Mouse (Mus musculus): ENCODE measurements around the gene Ralb. TPM values are rescaled to one million over a fixed set of nuclear protein-coding genes. Genes with fewer than 3 reads are reported as not detected.
A peak's percentile ranks its signal among the peaks of the same experiment; 100 is the strongest.

Ralb gene
- polyA plus RNA-seq, 1 experiment from 2014 or later: 67.3 TPM

DNA sequence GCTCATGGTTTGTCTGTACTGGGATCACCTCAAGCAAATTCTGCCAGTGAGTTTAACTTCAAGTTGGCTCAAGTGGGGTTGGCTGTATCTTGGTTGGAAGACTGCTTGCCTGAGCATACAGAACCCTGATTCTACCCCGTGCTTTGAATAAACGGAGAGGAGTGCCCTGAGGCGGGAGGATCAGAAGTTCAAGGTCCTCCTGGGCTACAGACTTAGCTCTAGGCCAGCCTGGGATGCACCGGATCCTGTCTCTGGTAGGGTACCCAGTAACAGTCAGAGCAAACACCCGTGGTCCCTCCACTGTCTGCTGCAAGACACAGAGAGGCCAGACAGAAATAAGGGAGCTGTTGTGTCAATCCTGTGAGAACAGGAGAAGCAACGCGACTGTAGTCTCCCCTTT lies 17.1 kb upstream of the Ralb start:
- Histone ChIP-seq H3K27ac (no peak overlapping the region), H3K27me3 (no peaks in the 10 kb centered on the region), H3K4me3 (replicated peaks) (no peak overlapping the region), H3K4me1 (peaks cover 18% of the 10 kb centered on the region), H3K4me2 (no peak overlapping the region), H3K9ac (no peak overlapping the region), H3K9me3 (no peaks in the 10 kb centered on the region), H3K36me3 (replicated peaks) (no peaks in the 10 kb centered on the region)
- WGBS: 85% methylated on average over 7 of the region's 7 CpGs
- no peak for ATAC-seq (ENCODE audit: low FRiP score)

DNA sequence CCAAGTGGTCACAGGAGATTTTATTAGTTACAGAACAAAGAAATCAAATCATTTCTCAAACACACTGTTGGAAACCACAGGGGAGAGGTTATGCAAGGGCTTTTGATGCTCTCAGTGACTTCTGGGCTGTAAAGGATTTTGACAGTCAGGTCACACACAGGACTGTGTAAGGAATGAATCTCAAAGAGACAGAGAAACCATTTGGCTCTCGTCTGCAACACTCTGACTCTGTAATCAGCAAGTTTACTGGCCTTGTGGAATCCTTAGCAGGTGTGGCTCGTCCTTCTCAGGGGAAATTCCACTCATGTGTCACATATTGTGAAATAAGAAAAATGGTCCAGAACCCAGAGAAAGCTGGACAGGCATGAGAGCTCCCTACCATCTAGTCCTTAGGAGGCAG lies 16.4 kb upstream of the Ralb start:
- H3K27ac ChIP-seq: no peak overlapping the region
- no peak for ATAC-seq (ENCODE audit: low FRiP score)
- H3K27me3 ChIP-seq: no peaks in the 10 kb centered on the region
- H3K4me2 ChIP-seq: no peak overlapping the region
- no peaks in the 10 kb centered on the region for H3K9me3 ChIP-seq
- no peak overlapping the region for H3K9ac ChIP-seq
- WGBS: 61% methylated on average over 2 of the region's 2 CpGs
- peaks cover 13% of the 10 kb centered on the region for H3K4me1 ChIP-seq
- no peaks in the 10 kb centered on the region for H3K36me3 ChIP-seq (replicated peaks)
- H3K4me3 ChIP-seq (replicated peaks): no peak overlapping the region

DNA sequence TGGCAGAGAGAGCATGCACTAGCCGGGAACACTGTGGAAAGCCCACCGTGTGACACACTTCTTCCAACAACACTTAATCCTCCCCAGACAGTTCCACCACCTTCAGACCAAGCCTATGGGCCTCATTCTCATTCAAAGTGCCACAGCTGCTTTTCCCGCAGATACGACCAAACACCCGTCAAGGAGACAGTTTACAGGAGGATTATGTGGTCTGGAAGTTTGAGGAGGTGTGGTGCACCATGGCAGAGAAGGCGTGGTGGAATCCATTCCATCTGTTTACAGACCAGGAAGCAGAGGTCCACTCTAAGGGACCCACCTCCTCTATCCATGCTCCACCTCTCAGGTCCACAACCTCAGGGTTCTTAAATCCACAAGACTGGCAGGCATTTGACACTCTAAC lies 14.7 kb upstream of the Ralb start:
- Histone ChIP-seq H3K27me3 (no peaks in the 10 kb centered on the region), H3K4me3 (replicated peaks) (no peak overlapping the region), H3K9ac (no peak overlapping the region), H3K9me3 (no peaks in the 10 kb centered on the region), H3K4me2 (no peak overlapping the region), H3K36me3 (replicated peaks) (no peaks in the 10 kb centered on the region), H3K27ac (no peak overlapping the region), H3K4me1 (no peaks in the 10 kb centered on the region)
- 83% methylated on average over 6 of the region's 6 CpGs for WGBS
- no peak for ATAC-seq (ENCODE audit: low FRiP score)

DNA sequence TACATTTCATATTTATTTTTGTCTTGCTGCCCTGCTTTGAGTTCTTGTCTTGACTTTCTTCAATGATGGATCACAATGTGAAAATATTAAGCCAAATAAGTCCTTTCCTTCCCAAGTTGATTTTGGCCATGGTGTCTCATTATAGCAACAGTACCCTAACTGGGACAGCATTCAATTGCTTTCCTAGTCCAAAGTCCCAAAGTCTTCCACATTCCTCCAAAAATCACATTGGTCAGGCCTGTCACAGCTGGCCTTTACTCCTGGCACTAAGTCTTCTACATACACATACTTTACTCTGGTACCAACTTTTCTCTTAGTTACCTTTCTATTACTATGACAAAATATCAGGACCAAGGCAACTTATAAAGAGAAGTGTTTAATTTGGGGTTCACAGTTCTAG lies 14.2 kb upstream of the Ralb start:
- no peak overlapping the region for H3K4me3 ChIP-seq (replicated peaks)
- H3K4me1 ChIP-seq: no peaks in the 10 kb centered on the region
- H3K27me3 ChIP-seq: no peaks in the 10 kb centered on the region
- no peak overlapping the region for H3K4me2 ChIP-seq
- no peak overlapping the region for H3K27ac ChIP-seq
- H3K9me3 ChIP-seq: no peaks in the 10 kb centered on the region
- H3K9ac ChIP-seq: no peak overlapping the region
- no peak for ATAC-seq (ENCODE audit: low FRiP score)
- H3K36me3 ChIP-seq (replicated peaks): no peaks in the 10 kb centered on the region

DNA sequence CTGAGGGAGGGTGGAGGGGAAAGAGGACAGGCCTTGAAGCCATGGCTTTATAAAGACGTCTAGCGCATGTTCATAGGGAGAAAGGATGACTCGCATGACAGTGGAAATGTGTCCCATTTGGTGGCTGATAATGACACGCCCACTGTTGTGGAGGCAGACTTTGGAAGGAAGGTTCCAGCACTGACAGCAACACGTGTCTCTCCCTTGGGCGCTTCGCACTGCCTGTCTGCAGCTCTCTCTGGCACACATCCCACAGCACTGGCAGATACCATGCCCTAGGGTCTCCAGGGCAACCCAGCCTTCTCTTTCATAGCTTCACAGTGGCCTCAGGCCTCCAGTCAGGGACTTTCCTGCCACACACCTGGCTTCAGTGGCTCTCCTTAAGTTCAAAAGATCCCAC lies 13.5 kb upstream of the Ralb start:
- ATAC-seq (ENCODE audit: low FRiP score): no peak
- Histone ChIP-seq H3K9ac (no peak overlapping the region), H3K27ac (no peak overlapping the region), H3K9me3 (no peaks in the 10 kb centered on the region), H3K36me3 (replicated peaks) (no peaks in the 10 kb centered on the region), H3K4me1 (no peaks in the 10 kb centered on the region), H3K4me2 (no peak overlapping the region), H3K4me3 (replicated peaks) (no peak overlapping the region), H3K27me3 (no peaks in the 10 kb centered on the region)
- WGBS: 85% methylated on average over 7 of the region's 7 CpGs

DNA sequence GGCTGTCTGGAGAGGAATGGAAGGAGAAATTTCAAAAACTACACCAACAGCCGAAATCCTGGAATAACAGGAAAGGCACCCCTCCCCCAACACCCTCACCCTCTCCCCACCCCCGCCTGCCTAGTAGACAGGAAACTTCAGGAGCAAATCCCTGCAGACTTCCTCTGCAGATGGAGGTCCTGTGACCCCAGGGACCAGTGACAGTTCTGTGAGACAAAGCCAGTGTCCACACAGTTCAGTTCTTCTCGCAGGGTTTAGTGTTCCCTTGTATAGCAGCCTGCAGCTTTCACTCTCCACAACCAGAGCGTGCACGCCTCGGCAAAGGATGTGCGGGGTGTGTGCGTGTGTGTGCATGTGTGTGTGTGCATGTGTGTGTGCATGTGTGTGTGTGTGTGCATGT lies 6.3 kb upstream of the Ralb start:
- Histone ChIP-seq H3K9me3 (no peaks in the 10 kb centered on the region), H3K36me3 (replicated peaks) (no peaks in the 10 kb centered on the region), H3K4me2 (no peak overlapping the region), H3K4me1 (no peaks in the 10 kb centered on the region; the same call in 1 of the 2 replicates), H3K27ac (no peak overlapping the region), H3K4me3 (replicated peaks) (no peak overlapping the region), H3K27me3 (peaks cover 15% of the 10 kb centered on the region), H3K9ac (no peak overlapping the region)
- WGBS: 67% methylated on average over 8 of the region's 8 CpGs
- no peak for ATAC-seq (ENCODE audit: low FRiP score)

DNA sequence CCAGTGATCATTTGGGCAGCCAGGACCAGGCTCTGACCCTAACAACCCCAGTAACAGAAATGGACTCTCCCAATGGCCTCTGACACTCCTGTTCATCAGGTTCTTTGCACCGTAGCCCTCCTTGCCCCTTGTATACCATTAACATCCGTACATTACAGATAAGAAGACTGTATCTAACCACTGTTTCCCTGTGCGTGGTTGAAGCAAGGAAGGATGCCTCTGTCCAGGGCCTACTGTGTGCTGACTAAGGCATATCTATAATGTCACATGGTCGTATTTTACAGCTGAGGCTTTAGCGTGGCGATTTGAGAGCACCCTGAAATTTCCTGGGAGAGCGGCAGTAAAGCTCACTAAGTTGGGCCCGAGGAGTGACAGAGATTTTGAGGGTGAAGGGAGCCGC lies 5.8 kb upstream of the Ralb start:
- Histone ChIP-seq H3K27me3 (peaks cover 19% of the 10 kb centered on the region), H3K27ac (no peak overlapping the region), H3K36me3 (replicated peaks) (no peaks in the 10 kb centered on the region), H3K4me1 (peaks cover 2% of the 10 kb centered on the region), H3K4me3 (replicated peaks) (no peak overlapping the region), H3K9me3 (no peaks in the 10 kb centered on the region), H3K9ac (no peak overlapping the region), H3K4me2 (no peak overlapping the region)
- WGBS: 74% methylated on average over 9 of the region's 9 CpGs
- ATAC-seq (ENCODE audit: low FRiP score): no peak

DNA sequence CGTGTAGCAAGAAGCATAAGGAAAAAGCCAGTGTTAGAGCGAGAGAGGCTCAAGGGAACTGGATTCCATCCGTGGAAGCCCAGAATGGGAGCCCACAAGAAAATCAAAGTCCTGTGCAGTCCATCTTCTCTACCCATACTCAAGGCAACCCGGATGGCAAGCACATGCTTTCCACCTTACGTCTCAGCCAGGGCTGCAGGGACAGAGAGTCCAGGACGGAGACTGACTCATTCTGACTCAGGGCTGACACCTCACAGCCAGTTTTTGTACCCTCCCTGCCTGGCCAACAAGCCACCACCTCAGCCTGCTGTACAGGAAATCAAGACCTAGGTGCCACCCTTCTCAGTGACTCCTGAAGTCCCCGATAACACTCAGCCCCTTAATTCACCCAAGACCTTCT lies 4.9 kb upstream of the Ralb start:
- 87% methylated on average over 7 of the region's 7 CpGs for WGBS
- peaks cover 20% of the 10 kb centered on the region for H3K27me3 ChIP-seq
- no peaks in the 10 kb centered on the region for H3K9me3 ChIP-seq
- no peak for ATAC-seq (ENCODE audit: low FRiP score)
- H3K4me2 ChIP-seq: no peak overlapping the region
- H3K27ac ChIP-seq: no peak overlapping the region
- H3K36me3 ChIP-seq (replicated peaks): no peaks in the 10 kb centered on the region
- no peak overlapping the region for H3K4me3 ChIP-seq (replicated peaks)
- H3K4me1 ChIP-seq: peaks cover 8% of the 10 kb centered on the region
- no peak overlapping the region for H3K9ac ChIP-seq

DNA sequence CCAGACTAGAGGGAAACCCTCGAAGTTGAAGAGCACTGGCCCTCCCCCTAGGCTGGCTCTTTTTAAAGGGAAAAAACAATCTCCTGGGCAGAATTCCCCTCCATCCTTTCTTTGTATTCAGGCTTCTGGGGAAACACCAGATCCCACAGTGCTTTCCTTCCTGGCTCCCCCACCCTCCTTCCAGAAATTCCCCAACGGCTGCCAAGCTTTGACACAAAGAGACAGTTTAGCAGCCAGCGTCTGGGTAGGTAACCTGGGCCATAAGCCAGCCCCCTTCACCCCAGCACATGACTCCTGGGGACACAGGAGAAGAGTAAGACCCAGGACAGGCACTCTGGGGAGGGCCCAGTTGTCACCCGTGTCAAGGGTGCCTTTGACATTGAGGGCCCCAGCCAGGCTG lies 4.0 kb upstream of the Ralb start:
- H3K27ac ChIP-seq: no peak overlapping the region

DNA sequence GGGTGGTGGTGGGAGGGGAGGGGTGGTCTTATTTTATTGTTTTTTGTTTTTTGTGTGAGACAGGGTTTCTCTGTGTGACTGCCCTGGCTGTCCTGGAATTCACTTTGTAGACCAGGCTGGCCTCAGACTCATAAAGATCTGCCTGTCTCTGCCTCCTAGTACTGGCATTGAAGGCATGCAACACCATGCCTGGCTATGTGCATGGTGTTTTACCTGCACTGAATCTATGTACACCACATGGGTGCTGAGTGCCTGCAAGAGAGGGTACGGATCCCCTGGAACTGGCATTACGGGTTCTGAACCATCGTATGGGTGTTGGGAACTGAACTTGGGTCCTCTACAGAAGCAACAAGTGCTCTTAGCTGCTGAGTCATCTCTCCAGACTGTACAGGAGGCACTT lies 1.4 kb upstream of the Ralb start:
- Histone ChIP-seq H3K9me3 (no peaks in the 10 kb centered on the region), H3K9ac (no peak overlapping the region), H3K27ac (no peak overlapping the region), H3K36me3 (replicated peaks) (no peaks in the 10 kb centered on the region), H3K27me3 (peaks cover 20% of the 10 kb centered on the region), H3K4me2 (no peak overlapping the region), H3K4me3 (replicated peaks) (no peak overlapping the region), H3K4me1 (peaks cover 20% of the 10 kb centered on the region)
- no peak for ATAC-seq (ENCODE audit: low FRiP score)
- 90% methylated on average over 3 of the region's 3 CpGs for WGBS

More for the DNA sequence above, 4.0 kb upstream of the Ralb start:
- H3K36me3 ChIP-seq (replicated peaks): no peaks in the 10 kb centered on the region
- H3K4me2 ChIP-seq: no peak overlapping the region
- 43% methylated on average over 4 of the region's 4 CpGs for WGBS
- no peak overlapping the region for H3K9ac ChIP-seq
- no peaks in the 10 kb centered on the region for H3K9me3 ChIP-seq
- H3K27me3 ChIP-seq: peaks cover 20% of the 10 kb centered on the region
- H3K4me3 ChIP-seq (replicated peaks): no peak overlapping the region
- peaks cover 14% of the 10 kb centered on the region for H3K4me1 ChIP-seq
- no peak for ATAC-seq (ENCODE audit: low FRiP score)

DNA sequence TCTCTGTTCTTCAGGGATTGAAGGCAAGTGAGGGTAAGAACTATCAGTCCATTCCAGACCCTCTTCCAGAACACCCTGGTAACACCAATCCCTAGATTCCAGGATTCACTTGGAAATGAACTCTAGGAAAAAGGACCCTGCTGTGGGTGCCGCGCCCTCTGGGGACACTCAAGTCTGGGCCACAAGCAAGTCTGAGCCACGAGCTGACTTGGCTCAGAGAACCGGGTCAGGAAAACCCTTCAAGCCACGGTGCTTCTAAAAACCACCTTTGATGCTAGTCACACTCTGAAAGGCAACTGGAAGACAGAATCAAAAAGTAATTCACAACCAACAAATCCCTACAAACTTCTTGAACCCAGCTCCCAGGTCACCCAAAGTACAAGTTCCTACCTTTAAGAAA lies 786 bp downstream of the Ralb start:
- no peak for ATAC-seq (ENCODE audit: low FRiP score)
- WGBS: 28% methylated on average over 5 of the region's 5 CpGs
- peak overlapping the region; percentile 57 for H3K4me3 ChIP-seq (replicated peaks)
- H3K9ac ChIP-seq: peak overlapping the region; percentile 63; the same call in 1 of the 2 replicates
- H3K27ac ChIP-seq: no peak overlapping the region
- H3K36me3 ChIP-seq (replicated peaks): no peaks in the 10 kb centered on the region
- peaks cover 20% of the 10 kb centered on the region for H3K27me3 ChIP-seq
- H3K9me3 ChIP-seq: no peaks in the 10 kb centered on the region
- peak overlapping the region; percentile 70 for H3K4me2 ChIP-seq
- H3K4me1 ChIP-seq: peaks cover 20% of the 10 kb centered on the region

DNA sequence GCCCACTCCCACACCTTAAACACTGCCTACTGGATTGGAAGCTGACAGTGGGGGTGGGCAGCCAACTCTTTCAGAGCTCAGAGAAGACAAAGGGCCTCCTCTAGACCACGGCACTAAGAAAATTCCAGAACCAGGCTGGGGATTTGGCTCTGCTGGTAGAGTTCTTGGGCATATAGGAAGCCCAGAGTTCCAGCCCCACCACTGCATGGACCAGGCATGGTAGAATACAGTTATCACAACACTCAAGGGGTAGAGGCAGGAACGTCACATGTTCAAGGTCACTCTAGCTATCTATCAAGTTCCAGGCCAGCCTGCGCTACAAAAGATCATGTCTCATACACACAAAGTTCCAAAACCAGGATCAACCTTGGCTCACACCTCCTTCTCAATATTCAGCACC lies 1.4 kb downstream of the Ralb start:
- 0 out of 2 replicates have a peak overlapping the region, but pooled peaks have one; percentile 57 for H3K4me3 ChIP-seq (replicated peaks)

DNA sequence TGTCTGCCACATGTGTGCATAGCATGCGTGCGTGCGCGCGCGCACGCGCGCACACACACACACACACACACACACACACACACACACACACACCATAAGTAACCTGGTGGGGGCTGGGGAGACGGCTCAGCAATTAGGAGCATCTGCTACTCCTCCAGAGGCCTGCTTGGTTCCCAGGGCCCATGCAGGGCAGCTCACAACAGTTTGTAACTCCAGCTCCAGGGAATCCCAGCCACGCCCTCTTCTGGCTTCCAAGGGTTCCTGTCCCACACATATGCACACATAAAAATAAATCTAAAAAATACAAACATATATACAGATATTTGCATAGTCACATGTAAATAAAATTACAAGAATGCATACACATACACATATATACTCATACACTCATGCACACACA lies 1.9 kb downstream of the Ralb start:
- H3K36me3 ChIP-seq (replicated peaks): no peaks in the 10 kb centered on the region
- H3K4me1 ChIP-seq: peaks cover 20% of the 10 kb centered on the region
- WGBS: 94% methylated on average over 11 of the region's 11 CpGs
- no peak overlapping the region for H3K4me3 ChIP-seq (replicated peaks)
- no peak for ATAC-seq (ENCODE audit: low FRiP score)
- no peak overlapping the region for H3K9ac ChIP-seq
- H3K27me3 ChIP-seq: peaks cover 20% of the 10 kb centered on the region
- no peak overlapping the region; the same call in 1 of the 2 replicates for H3K4me2 ChIP-seq
- no peak overlapping the region for H3K27ac ChIP-seq
- no peaks in the 10 kb centered on the region for H3K9me3 ChIP-seq

More for the DNA sequence above, 1.4 kb downstream of the Ralb start:
- Histone ChIP-seq H3K4me1 (peaks cover 20% of the 10 kb centered on the region), H3K9ac (no peak overlapping the region), H3K9me3 (no peaks in the 10 kb centered on the region), H3K27ac (no peak overlapping the region), H3K4me2 (peak overlapping the region; percentile 70), H3K36me3 (replicated peaks) (no peaks in the 10 kb centered on the region), H3K27me3 (peaks cover 20% of the 10 kb centered on the region)
- ATAC-seq (ENCODE audit: low FRiP score): no peak
- 81% methylated on average over 3 of the region's 3 CpGs for WGBS

DNA sequence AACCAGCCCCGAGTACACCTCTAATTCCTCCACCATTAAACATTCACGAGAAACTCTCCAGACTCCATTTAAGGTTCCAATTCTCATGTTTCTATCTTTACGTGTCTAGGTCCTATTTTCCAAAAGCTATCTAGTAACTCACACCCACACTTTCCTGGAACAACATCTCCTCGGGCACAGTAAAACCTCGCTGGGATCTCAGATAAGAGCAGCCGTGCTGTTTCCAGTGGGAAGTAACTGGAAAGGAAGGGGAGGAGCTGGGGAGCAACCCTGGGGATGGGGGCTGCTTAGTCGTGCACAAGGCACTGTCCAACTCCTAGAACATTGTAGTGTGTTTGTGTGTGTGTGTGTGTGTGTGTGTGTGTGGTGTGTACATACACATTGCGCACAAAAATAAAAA lies 2.7 kb downstream of the Ralb start:
- 83% methylated on average over 8 of the region's 8 CpGs for WGBS
- peaks cover 16% of the 10 kb centered on the region for H3K27me3 ChIP-seq

More for the DNA sequence above, 2.7 kb downstream of the Ralb start:
- Histone ChIP-seq H3K4me1 (peaks cover 20% of the 10 kb centered on the region), H3K9me3 (no peaks in the 10 kb centered on the region), H3K4me2 (no peak overlapping the region), H3K36me3 (replicated peaks) (no peaks in the 10 kb centered on the region), H3K4me3 (replicated peaks) (no peak overlapping the region), H3K9ac (no peak overlapping the region), H3K27ac (no peak overlapping the region)
- no peak for ATAC-seq (ENCODE audit: low FRiP score)
